Mouse (Mus musculus) olfactory bulb, adult 2 months (tissue): ENCODE results near the gene Barhl1.

Experiments
- CTCF ChIP-seq: fragments of 200-500 bp; IDR thresholded peaks from 2 replicates; pipeline ENCODE4 v1.5.1; 2012; ENCODE audit warnings: low read depth, mild to moderate bottlenecking, low read length, moderate library complexity; ENCODE audit not compliant: insufficient read depth
- POLR2A ChIP-seq: fragments of 200-500 bp; IDR thresholded peaks from 2 replicates; pipeline ENCODE4 v1.6.1; 2012; ENCODE audit warnings: mild to moderate bottlenecking, low read depth, low read length, moderate library complexity; ENCODE audit not compliant: insufficient read depth

DNA sequence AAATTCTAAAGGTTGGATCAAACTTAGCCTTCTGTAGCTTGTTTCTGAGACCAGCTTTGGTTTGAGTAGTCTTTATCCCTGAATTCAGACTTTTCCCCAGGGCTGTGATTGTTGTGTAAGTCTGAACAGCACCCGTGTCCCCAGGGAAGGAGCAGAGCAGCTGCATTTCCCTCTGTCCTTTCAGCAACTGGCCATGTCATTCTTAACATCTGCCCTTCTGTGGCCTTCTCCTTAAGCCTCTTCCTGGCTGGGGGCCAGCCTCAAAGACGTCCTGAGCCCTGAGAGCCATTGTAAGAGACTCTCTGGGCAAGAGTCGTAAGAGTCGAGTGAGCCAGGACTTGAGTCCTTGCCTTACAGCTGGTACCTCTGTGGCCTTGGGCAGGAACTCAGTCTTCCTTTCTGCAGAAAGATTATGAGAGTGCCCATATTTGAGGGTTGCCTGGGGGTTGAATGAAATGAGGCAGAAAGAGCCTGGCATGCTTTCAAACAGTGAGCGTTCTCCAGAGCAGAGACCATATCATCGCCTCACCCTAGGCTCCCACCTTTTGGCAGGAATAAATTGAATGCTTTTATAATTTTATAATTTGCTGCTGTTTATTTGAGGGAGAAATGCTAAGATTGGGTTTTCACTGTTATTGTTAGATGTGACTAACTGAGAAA lies 33.5 kb downstream of the Barhl1 start:
- TF ChIP-seq POLR2A = no peak
- no peak for TF ChIP-seq CTCF
